Comparison of ENCODE assay signal across 8 mouse cellular contexts in the genomic region with DNA sequence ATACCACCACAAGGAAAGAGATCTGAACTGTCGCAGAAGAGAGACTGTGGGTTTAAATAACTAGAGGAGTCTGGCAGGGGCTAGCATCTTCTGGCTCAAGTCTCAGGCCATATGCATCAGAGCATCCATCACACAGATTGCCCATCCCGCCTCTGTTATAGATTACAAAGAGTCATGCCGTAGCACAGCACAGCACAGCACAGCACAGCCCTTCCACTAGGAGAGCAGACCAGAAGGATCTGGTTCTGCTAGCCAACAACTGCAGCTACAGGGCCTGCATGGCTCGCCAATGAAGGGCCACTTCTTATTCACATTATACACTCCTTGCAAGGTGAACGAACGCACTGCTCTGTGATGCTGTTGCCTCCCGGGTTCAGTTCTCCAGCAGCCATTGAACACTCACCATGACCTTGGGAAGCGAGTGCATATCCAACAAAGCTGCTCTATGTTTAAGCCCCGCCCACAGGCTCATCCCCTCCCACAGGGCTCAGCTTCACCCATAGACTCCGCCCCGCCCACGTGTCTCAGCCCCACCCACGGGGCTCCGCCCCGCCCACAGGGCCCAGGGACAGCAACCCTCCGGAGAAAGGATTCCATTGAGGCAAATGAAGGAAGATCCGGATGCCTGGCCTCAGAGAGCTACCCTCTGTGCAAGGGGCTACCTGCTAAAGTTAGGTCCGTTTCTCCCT. TPM values are rescaled to one million over a fixed set of nuclear protein-coding genes. Genes with fewer than 3 reads are reported as not detected.
DNase-seq lines count a peak whose midpoint lies in the region; ATAC-seq and TF ChIP-seq lines count a peak whose summit lies in the region.

No protein-coding gene starts in this region.

- H3K4me1 ChIP-seq in forebrain, embryonic 11.5 days (replicated peaks; ENCODE audit: control insufficient read depth, insufficient read depth, low read length), result peaks cover 4% of the 10 kb centered on the region; the same call in 1 of the 2 replicates
- peaks cover 2% of the 10 kb centered on the region for H3K4me1 ChIP-seq in forebrain, embryonic 16.5 days (replicated peaks; ENCODE audit: control insufficient read depth, insufficient read depth, low read length)
- H3K4me1 ChIP-seq in E14TG2a.4 (replicated peaks; ENCODE audit: low read depth, low read length), result peaks cover 27% of the 10 kb centered on the region
- H3K4me1 ChIP-seq in liver, postnatal 0 days (ENCODE audit: insufficient read depth), result peaks cover 4% of the 10 kb centered on the region; the same call in 1 of the 2 replicates
- H3K4me1 ChIP-seq in stomach, embryonic 14.5 days (ENCODE audit: control insufficient read depth, insufficient read depth, low read length), result peaks cover 4% of the 10 kb centered on the region; the same call in 1 of the 2 replicates

- no peak overlapping the region for H3K4me3 ChIP-seq in forebrain, embryonic 11.5 days (ENCODE audit: low read depth, low read length)
- H3K4me3 ChIP-seq in forebrain, embryonic 16.5 days (replicated peaks; ENCODE audit: low read length), result no peak overlapping the region
- peak overlapping the region; percentile 52 for H3K4me3 ChIP-seq in E14TG2a.4 (replicated peaks; ENCODE audit: low read length)
- no peak overlapping the region for H3K4me3 ChIP-seq in liver, postnatal 0 days (ENCODE audit: low read depth, low read length)
- H3K4me3 ChIP-seq in stomach, embryonic 14.5 days (ENCODE audit: low read depth, low read length), result no peak overlapping the region

- peak overlapping the region; percentile 31; the same call in 1 of the 2 replicates for H3K4me2 ChIP-seq in forebrain, embryonic 11.5 days (ENCODE audit: low read depth, low read length, severe bottlenecking)
- H3K4me2 ChIP-seq in forebrain, embryonic 16.5 days (ENCODE audit: low read length), result no peak overlapping the region
- H3K4me2 ChIP-seq in liver, postnatal 0 days (ENCODE audit: low read depth, low read length), result no peak overlapping the region
- peak overlapping the region; percentile 20; the same call in 1 of the 2 replicates for H3K4me2 ChIP-seq in stomach, embryonic 14.5 days (replicated peaks; ENCODE audit: low read depth, low read length)

- no peak overlapping the region for H3K9ac ChIP-seq in forebrain, embryonic 11.5 days (ENCODE audit: low read length)
- H3K9ac ChIP-seq in forebrain, embryonic 16.5 days (replicated peaks; ENCODE audit: low read depth, low read length), result no peak overlapping the region
- no peak overlapping the region for H3K9ac ChIP-seq in liver, postnatal 0 days (replicated peaks)
- no peak overlapping the region for H3K9ac ChIP-seq in stomach, embryonic 14.5 days (replicated peaks; ENCODE audit: low read depth, low read length)

- DNase-seq in forebrain, embryonic 11.5 days (ENCODE audit: low spot score), result peak; percentile 84
- peak; percentile 91 for DNase-seq in embryo, embryonic 11 days
- DNase-seq in kidney, adult 11 months, result peak; percentile 7
- peak; percentile 86 for DNase-seq in liver, postnatal 0 days

- 20% methylated on average over 18 of the region's 18 CpGs for WGBS in forebrain, embryonic 11.5 days
- 19% methylated on average over 18 of the region's 18 CpGs for WGBS in forebrain, embryonic 16.5 days
- WGBS in liver, postnatal 0 days (ENCODE audit: insufficient replicate concordance), result 28% methylated on average over 16 of the region's 18 CpGs
- 21% methylated on average over 18 of the region's 18 CpGs for WGBS in stomach, embryonic 14.5 days

- ATAC-seq in forebrain, embryonic 11.5 days (replicated peaks; ENCODE audit: low FRiP score), result peak; percentile 76
- ATAC-seq in forebrain, embryonic 16.5 days, result no peak
- peak; percentile 81 for ATAC-seq in liver, postnatal 0 days
- ATAC-seq in stomach, embryonic 14.5 days (ENCODE audit: insufficient number of reproducible peaks, insufficient read depth, low FRiP score, low read depth), result peak; percentile 61; the same call in 1 of the 2 replicates
- ATAC-seq in cerebellum, adult (ENCODE audit: insufficient number of reproducible peaks, low FRiP score, low TSS enrichment), result no peak

- H3K27me3 ChIP-seq in forebrain, embryonic 11.5 days (ENCODE audit: control insufficient read depth, insufficient read depth, low read length), result no peaks in the 10 kb centered on the region
- no peaks in the 10 kb centered on the region for H3K27me3 ChIP-seq in forebrain, embryonic 16.5 days (replicated peaks; ENCODE audit: control insufficient read depth, insufficient read depth, low read length)
- peaks cover 3% of the 10 kb centered on the region; the same call in 1 of the 2 replicates for H3K27me3 ChIP-seq in E14TG2a.4 (ENCODE audit: insufficient read depth, low read length)
- H3K27me3 ChIP-seq in liver, postnatal 0 days (ENCODE audit: insufficient read depth, low read length), result no peaks in the 10 kb centered on the region
- no peaks in the 10 kb centered on the region for H3K27me3 ChIP-seq in stomach, embryonic 14.5 days (ENCODE audit: control insufficient read depth, insufficient read depth, low read length)

- TF ChIP-seq CTCF in E14TG2a.4 (conservative IDR thresholded peaks at IDR 0.05; ENCODE audit: low read length), result no peak
- no peak for TF ChIP-seq CTCF in liver, postnatal 0 days (IDR thresholded peaks at IDR 0.05; ENCODE audit: low read depth)

- H3K27ac ChIP-seq in forebrain, embryonic 11.5 days (ENCODE audit: low read depth, low read length), result no peak overlapping the region
- H3K27ac ChIP-seq in forebrain, embryonic 16.5 days (ENCODE audit: low read length), result no peak overlapping the region
- H3K27ac ChIP-seq in liver, postnatal 0 days (ENCODE audit: low read depth), result peak overlapping the region; percentile 50; the same call in 1 of the 2 replicates
- H3K27ac ChIP-seq in stomach, embryonic 14.5 days (ENCODE audit: low read length), result no peak overlapping the region

- TF ChIP-seq EP300 in liver, postnatal 0 days (IDR thresholded peaks at IDR 0.05; ENCODE audit: low read depth), result no peak

- no peaks in the 10 kb centered on the region for H3K36me3 ChIP-seq in forebrain, embryonic 11.5 days (ENCODE audit: control insufficient read depth, insufficient read depth, low read length)
- H3K36me3 ChIP-seq in forebrain, embryonic 16.5 days (ENCODE audit: control insufficient read depth, insufficient read depth), result no peaks in the 10 kb centered on the region
- H3K36me3 ChIP-seq in E14TG2a.4 (ENCODE audit: insufficient read depth, low read length), result no peaks in the 10 kb centered on the region
- H3K36me3 ChIP-seq in liver, postnatal 0 days (replicated peaks; ENCODE audit: insufficient read depth, low read length), result no peaks in the 10 kb centered on the region
- H3K36me3 ChIP-seq in stomach, embryonic 14.5 days (ENCODE audit: control insufficient read depth, insufficient read depth, low read length), result no peaks in the 10 kb centered on the region

- no peaks in the 10 kb centered on the region for H3K9me3 ChIP-seq in forebrain, embryonic 11.5 days (ENCODE audit: control insufficient read depth, low read length)
- H3K9me3 ChIP-seq in forebrain, embryonic 16.5 days (ENCODE audit: control insufficient read depth, low read length), result no peaks in the 10 kb centered on the region
- H3K9me3 ChIP-seq in E14TG2a.4 (ENCODE audit: low read length), result peaks cover 7% of the 10 kb centered on the region; the same call in 1 of the 2 replicates
- no peaks in the 10 kb centered on the region for H3K9me3 ChIP-seq in liver, postnatal 0 days (ENCODE audit: low read length)
- no peaks in the 10 kb centered on the region; the same call in 1 of the 2 replicates for H3K9me3 ChIP-seq in stomach, embryonic 14.5 days (ENCODE audit: control insufficient read depth, low read depth, low read length)

RNA-seq across cellular contexts. Expression of a gene that starts 28.5 kb away (rescaled TPM):
- polyA plus RNA-seq in forebrain, embryonic 11.5 days (2014; fragmentation: Nextera tagmentation; extraction: Ambion mirVana), result 8.1 and 9.1 TPM in 2 replicates
- polyA plus RNA-seq in forebrain, embryonic 16.5 days (2015; fragmentation: Nextera tagmentation; extraction: Ambion mirVana), result 8.8 and 9.5 TPM in 2 replicates
- polyA plus RNA-seq in liver, postnatal 0 days (2015; fragmentation: Nextera tagmentation; extraction: Ambion mirVana), result 2.8 and 3.8 TPM in 2 replicates
- 10.8 and 11.7 TPM in 2 replicates for polyA plus RNA-seq in stomach, embryonic 14.5 days (2014; fragmentation: Nextera tagmentation; extraction: Ambion mirVana)

Comparison
In these comparisons a context has a peak if more than half of its experiments do, and no peak if none do; other contexts are left out.
1. ATAC-seq: peak in forebrain, embryonic 11.5 days (single experiment), liver, postnatal 0 days (single experiment) and stomach, embryonic 14.5 days (single experiment); none in forebrain, embryonic 16.5 days (single experiment) and cerebellum, adult (single experiment).
2. H3K4me2 ChIP-seq: peak in forebrain, embryonic 11.5 days (single experiment) and stomach, embryonic 14.5 days (single experiment); none in forebrain, embryonic 16.5 days (single experiment) and liver, postnatal 0 days (single experiment).
3. DNase-seq: peak in every context shown above with its lines; median percentile 91 in embryo, embryonic 11 days; 86 in liver, postnatal 0 days; 84 in forebrain, embryonic 11.5 days; 7 in kidney, adult 11 months.